Mouse (Mus musculus) intestine, postnatal 0 days (tissue): ENCODE results near the gene Slfn8. TPM values are rescaled to one million over a fixed set of nuclear protein-coding genes. Genes with fewer than 3 reads are reported as not detected.
A peak's percentile ranks its signal among the peaks of the same experiment; 100 is the strongest.
"Not testable (repeated sequence)": the region's sequence is repeated elsewhere in the genome, so short reads cannot be mapped to it uniquely, and the experiment has no call there.

Source experiments
- ATAC-seq: fragments of 200-750 bp; cut with Nextera tagmentation; 2 replicates; pipeline ENCODE4 v1.8.0; 2017; ENCODE audit warnings: mild to moderate bottlenecking, moderate TSS enrichment, moderate library complexity
- H3K27ac ChIP-seq: fragments of 300-500 bp; sonication (generic); 2 replicates; pipeline ENCODE4 v1.5.1; 2014; ENCODE audit warnings: mild to moderate bottlenecking, low read depth, low read length, moderate library complexity
- H3K27me3 ChIP-seq: fragments of 300-500 bp; sonication (generic); replicated peaks from 2 replicates; pipeline ENCODE4 v1.6.1; 2014; ENCODE audit warnings: low read length, mixed read lengths; ENCODE audit not compliant: control insufficient read depth, insufficient read depth
- H3K36me3 ChIP-seq: fragments of 300-500 bp; sonication (generic); 2 replicates; pipeline ENCODE4 v1.6.1; 2014; ENCODE audit warnings: mild to moderate bottlenecking, moderate library complexity; ENCODE audit not compliant: control insufficient read depth, insufficient read depth
- H3K4me1 ChIP-seq: fragments of 300-500 bp; sonication (generic); replicated peaks from 2 replicates; pipeline ENCODE4 v1.6.1; 2014; ENCODE audit warnings: antibody characterized with exemption, low read length, mixed read lengths; ENCODE audit not compliant: control insufficient read depth, insufficient read depth
- H3K4me2 ChIP-seq: fragments of 300-500 bp; sonication (generic); replicated peaks from 2 replicates; pipeline ENCODE4 v1.6.1; 2014; ENCODE audit warnings: low read depth, mild to moderate bottlenecking, moderate library complexity
- H3K4me3 ChIP-seq: fragments of 300-500 bp; sonication (generic); 2 replicates; pipeline ENCODE4 v1.5.1; 2014; ENCODE audit warnings: low read depth, low read length
- H3K9ac ChIP-seq: fragments of 300-500 bp; sonication (generic); 2 replicates; pipeline ENCODE4 v1.6.1; 2014; ENCODE audit warnings: mild to moderate bottlenecking, low read depth, low read length
- H3K9me3 ChIP-seq: fragments of 300-500 bp; sonication (generic); 2 replicates; pipeline ENCODE4 v1.6.1; 2016; ENCODE audit warnings: mixed run types; ENCODE audit not compliant: control insufficient read depth
- CTCF ChIP-seq: sonication (generic); IDR thresholded peaks from 2 replicates; pipeline ENCODE4 v1.5.1; 2016; ENCODE audit warnings: low read depth, mild to moderate bottlenecking, control low read depth, antibody characterized with exemption, moderate library complexity
- WGBS: fragments of 180-500 bp; shearing (Covaris S2); extraction: QIAGEN DNeasy Blood & Tissue Kit; methylation state at CpG from one replicate; pipeline ENCODE4 v1.1.7; 2014; 5-methylcytosine and 5-hydroxymethylcytosine counted together
- polyA plus RNA-seq: library from polyadenylated mRNA; unstranded; fragments of >200 nt; fragmentation: Nextera tagmentation; extraction: Ambion mirVana; gene quantifications from 2 replicates; pipeline ENCODE4 v1.2.1, GENCODE M21; 2015

Gene Slfn8
- polyA plus RNA-seq, 1 experiment from 2014 or later: 0.30 TPM

DNA sequence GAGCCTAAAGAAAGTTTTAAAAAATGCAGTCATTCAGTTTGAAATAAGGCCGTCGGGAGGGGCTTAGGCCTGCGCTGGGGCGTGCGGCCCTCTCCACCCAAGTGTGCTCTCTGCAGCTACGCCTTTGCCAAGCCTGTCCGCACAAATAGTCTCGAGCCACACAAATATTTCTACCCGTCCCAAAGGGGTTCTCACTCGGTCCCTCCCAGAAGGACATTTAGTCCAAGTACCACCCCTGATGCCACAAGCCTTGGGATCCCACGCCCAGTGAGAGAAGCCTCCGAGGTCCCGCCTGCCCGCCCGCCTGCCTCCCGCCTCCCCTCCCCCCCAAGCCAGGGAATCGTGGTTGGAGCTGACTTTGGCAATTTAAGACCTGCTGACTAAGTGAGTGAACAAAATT lies 37.4 kb downstream of the Slfn8 start:
- H3K9ac ChIP-seq: no peak overlapping the region
- WGBS: 87% methylated on average over 17 of the region's 17 CpGs
- no peak for TF ChIP-seq CTCF

DNA sequence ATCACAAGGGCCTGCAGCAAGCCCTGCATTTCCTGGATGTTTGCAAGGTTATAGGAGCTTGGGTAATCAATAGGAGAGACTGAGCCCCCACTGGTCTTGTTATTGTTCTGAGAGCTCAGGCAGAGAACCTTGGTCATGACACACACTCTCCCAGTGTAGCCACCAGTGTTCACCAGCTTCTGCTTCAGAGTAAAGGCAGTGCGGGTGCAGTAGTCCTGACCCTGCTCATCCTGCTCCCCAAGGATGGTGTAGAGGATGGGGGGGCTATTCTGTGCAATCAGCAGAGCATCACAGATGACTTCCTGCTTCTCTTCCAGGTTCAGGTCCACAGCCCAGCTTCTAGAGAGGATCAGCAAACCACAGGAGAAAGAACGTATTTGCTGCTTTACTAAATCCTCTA lies 38.2 kb downstream of the Slfn8 start:
- H3K4me3 ChIP-seq, H3K9me3 ChIP-seq, H3K27me3 ChIP-seq, H3K27ac ChIP-seq, H3K4me1 ChIP-seq, H3K9ac ChIP-seq, ATAC-seq, H3K36me3 ChIP-seq, H3K4me2 ChIP-seq: not testable (repeated sequence)
- 84% methylated on average over 2 of the region's 2 CpGs for WGBS

More for the DNA sequence above, 37.4 kb downstream of the Slfn8 start:
- Histone ChIP-seq H3K36me3 (peaks cover 6% of the 10 kb centered on the region; the same call in 1 of the 2 replicates), H3K9me3 (no peaks in the 10 kb centered on the region), H3K27me3 (no peaks in the 10 kb centered on the region), H3K4me3 (no peak overlapping the region), H3K27ac (no peak overlapping the region), H3K4me2 (no peak overlapping the region), H3K4me1 (no peaks in the 10 kb centered on the region)
- ATAC-seq: no peak

DNA sequence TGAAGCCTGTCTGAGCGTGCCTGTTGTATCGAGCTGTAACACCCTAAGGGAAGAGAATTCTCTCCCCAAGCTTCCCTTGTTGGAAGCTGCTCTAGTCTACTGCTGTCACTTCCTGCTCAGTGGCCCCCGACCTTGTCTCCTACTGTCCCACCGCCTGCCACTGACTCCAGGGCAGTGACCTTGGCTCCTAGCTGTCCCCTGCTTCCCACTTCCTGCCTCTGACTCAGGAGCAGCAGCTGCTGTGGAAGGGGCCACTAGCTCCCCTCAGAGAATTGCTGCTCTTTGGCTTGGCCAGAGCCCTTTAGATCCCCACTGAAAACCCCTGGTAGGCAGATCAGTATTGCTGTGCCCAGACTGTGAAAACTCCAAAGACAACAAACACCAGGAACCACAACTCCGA lies 46.7 kb downstream of the Slfn8 start:
- WGBS: 41% methylated on average over 5 of the region's 5 CpGs
- Histone ChIP-seq H3K4me3 (no peak overlapping the region), H3K36me3 (0 out of 2 replicates have a peak, but pooled peaks cover 3% of the 10 kb centered on the region), H3K9ac (no peak overlapping the region), H3K4me2 (no peak overlapping the region), H3K27me3 (no peaks in the 10 kb centered on the region), H3K4me1 (no peaks in the 10 kb centered on the region), H3K9me3 (no peaks in the 10 kb centered on the region), H3K27ac (no peak overlapping the region)
- no peak for TF ChIP-seq CTCF
- ATAC-seq: no peak

DNA sequence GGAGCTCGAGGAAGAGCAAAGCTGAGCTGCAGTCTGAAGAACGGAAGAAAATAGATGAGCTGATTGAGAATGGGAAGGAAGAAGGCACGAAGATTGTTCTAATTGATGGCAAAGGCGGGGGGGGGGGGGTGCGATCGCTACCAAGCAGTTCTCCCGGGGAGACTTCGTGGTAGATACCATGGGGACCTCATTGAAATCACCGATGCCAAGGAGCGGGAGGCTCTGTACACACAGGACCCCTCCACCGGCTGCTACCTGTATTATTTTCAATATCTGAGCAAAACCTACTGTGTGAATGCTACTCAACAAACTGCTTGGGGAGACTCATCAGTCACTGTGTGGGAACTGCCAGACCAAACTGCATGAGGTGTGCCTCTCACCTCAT lies 49.0 kb downstream of the Slfn8 start:
- 76% methylated on average over 11 of the region's 11 CpGs for WGBS
- Histone ChIP-seq H3K9ac (no peak overlapping the region), H3K27ac (no peak overlapping the region), H3K36me3 (no peaks in the 10 kb centered on the region), H3K4me1 (no peaks in the 10 kb centered on the region), H3K4me2 (peak overlapping the region; percentile 54; the same call in 1 of the 2 replicates), H3K4me3 (no peak overlapping the region), H3K27me3 (no peaks in the 10 kb centered on the region), H3K9me3 (no peaks in the 10 kb centered on the region)
- ATAC-seq: no peak
- no peak for TF ChIP-seq CTCF

DNA sequence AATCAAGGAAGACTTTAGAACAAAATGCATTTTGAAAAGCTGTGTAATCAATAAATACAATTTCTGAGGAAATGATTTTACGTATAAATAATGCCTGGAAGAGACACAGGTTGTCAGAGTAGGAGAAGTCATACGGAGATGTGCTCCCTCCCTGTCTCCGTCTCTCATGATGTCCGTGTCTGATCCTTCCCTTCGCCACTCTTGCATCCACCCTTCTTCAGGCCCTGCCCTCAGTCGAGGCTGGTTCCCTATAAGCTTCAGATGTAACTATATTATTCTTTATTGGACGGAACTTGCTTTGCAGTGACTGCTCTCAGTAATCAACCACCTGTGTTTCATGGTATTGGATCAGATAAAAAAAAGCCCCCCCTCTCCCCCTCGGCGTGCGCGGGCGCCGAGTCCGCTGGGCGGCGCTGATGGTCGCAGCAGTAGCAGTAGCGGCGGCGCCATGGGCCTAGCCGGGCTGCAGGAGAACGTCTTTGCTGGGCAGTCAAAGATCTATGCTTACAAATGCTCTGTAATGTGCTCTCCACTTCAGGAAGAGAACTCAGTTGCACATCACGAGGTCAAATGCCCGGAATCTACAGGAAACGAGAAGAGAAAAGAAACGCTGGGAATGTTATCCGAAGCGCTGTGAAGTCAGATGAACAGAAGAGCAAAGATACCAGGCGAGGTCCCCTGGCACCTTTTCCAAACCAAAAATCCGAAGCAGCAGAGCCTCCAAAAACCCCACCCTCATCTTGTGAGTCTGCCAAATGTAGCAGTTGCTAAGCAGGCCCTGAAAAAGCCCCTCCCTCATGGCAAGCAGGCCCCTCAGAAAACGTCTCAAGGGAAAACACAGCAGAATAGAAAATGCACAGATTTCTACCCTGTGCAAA lies 49.7 kb downstream of the Slfn8 start:
- peak; percentile 73 for TF ChIP-seq CTCF
- Histone ChIP-seq H3K27me3 (no peaks in the 10 kb centered on the region), H3K4me1 (no peaks in the 10 kb centered on the region), H3K4me3 (peak overlapping the region; percentile 7; the same call in 1 of the 2 replicates), H3K27ac (no peak overlapping the region), H3K36me3 (no peaks in the 10 kb centered on the region), H3K4me2 (peak overlapping the region; percentile 54), H3K9me3 (no peaks in the 10 kb centered on the region), H3K9ac (no peak overlapping the region)
- 13% methylated on average over 31 of the region's 31 CpGs for WGBS
- ATAC-seq: no peak

DNA sequence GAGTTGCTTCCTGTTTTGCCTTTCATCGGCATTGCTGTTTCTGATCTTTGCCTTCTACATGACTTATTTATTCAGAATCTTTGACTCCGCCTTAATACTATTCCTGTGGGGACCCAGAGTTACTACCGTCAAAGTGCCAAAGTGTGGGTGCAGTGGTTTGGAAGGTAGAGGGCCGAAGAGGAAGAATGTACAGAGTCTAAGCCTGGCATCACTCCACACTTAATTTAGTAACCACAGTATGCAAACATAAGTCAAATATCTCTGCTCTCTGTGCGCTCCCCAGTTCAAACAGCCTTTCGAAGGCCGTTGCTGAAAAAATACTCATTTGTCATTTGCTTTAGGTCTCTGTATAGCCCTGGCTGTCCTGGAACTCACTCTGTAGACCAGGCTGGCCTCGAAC lies 58.4 kb downstream of the Slfn8 start:
- 82% methylated on average over 8 of the region's 8 CpGs for WGBS
- no peaks in the 10 kb centered on the region for H3K4me1 ChIP-seq
- no peaks in the 10 kb centered on the region for H3K27me3 ChIP-seq
- H3K36me3 ChIP-seq: no peaks in the 10 kb centered on the region
- no peak for ATAC-seq
- no peak overlapping the region for H3K9ac ChIP-seq
- no peak overlapping the region for H3K27ac ChIP-seq
- H3K4me3 ChIP-seq: no peak overlapping the region
- H3K9me3 ChIP-seq: no peaks in the 10 kb centered on the region
- H3K4me2 ChIP-seq: no peak overlapping the region
- no peak for TF ChIP-seq CTCF
